Mouse (Mus musculus) heart, adult 2 months (tissue): Measurements from ENCODE around the gene Snrnp35.

Source experiments
- CTCF ChIP-seq: fragments of 200-600 bp; IDR thresholded peaks from 2 replicates; pipeline ENCODE4 v1.8.1; 2022; ENCODE audit warnings: antibody characterized with exemption, mild to moderate bottlenecking, moderate library complexity
- EP300 ChIP-seq: fragments of 200-500 bp; IDR thresholded peaks from 2 replicates; pipeline ENCODE4 v1.6.1; 2011; ENCODE audit warnings: low read depth, low read length, control low read depth; ENCODE audit not compliant: insufficient read depth

DNA sequence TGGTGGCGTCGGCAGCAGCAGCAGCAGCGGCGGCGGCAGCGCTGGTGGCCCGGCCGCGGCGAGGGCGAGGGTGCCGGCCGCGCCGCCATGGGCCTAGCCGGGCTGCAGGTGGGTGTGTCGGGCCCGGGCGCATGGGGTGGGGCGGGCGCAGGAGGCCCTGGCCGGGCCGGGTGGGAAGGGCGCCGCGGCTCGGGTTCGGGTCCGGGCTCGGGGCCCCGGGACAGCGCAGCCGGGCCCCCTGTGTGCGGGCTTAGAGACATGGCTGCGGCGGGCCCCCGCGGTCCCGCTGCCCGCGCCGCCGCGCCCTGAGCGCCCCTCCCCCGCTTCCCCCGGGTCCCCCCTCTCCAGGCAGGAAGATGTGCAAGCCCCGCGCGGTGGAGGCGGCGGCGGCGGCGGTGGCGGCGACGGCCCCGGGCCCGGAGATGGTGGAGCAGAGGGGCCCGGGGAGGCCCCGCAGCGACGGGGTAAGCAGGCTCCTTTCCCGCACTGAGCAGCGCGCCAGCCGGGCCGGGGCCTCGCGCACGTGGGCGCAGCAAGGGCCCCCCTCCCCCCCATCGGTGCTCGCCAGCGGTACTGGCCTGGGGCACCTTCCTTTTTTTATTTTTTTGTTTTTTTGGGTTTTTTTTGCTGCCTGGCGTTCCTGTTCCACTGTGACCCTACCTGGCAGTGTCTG lies 37.2 kb upstream of the Snrnp35 start:
- TF ChIP-seq CTCF (no peak), EP300 (no peak)
